Mouse (Mus musculus): ENCODE measurements around the gene Rab25. TPM values are rescaled to one million over a fixed set of nuclear protein-coding genes. Genes with fewer than 3 reads are reported as not detected.

Gene Rab25
- polyA plus RNA-seq, 1 experiment from 2014 or later = 22.1 TPM

DNA sequence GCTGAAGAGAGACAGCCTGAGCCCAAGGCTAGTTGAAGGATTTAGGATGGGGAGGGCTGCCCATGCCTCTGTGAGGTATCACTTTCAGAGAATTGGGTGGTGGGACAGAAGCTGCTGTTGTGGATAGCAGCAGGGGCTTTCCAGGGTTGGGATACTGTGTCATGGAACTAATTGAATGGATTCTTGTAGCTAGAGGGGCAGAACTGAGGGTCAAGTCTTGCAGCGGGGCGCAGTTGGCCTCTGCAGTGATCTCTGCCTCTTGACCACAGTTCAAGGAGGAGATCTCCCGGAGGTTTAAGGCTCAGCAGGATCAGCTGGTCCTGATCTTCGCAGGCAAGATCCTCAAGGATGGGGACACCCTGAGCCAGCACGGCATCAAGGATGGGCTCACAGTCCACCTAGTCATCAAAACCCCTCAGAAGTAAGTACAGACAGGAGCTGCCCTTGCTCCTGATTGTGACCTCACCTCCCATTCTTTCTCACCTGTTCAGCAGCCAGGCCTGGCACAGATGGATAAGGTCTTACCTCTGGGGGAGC lies 7.0 kb upstream of the Rab25 start:
- Histone ChIP-seq H3K27ac (ENCODE audit: low read depth) (no peak overlapping the region), H3K27me3 (ENCODE audit: insufficient read depth, low read length) (no peaks in the 10 kb centered on the region), H3K9ac (no peak overlapping the region), H3K9me3 (ENCODE audit: low read depth, low read length) (no peaks in the 10 kb centered on the region), H3K4me3 (ENCODE audit: low read depth, low read length) (peak overlapping the region; percentile 91; the same call in 1 of the 2 replicates), H3K4me2 (peak overlapping the region; percentile 92), H3K4me1 (ENCODE audit: insufficient read depth) (0 out of 2 replicates have a peak, but pooled peaks cover 7% of the 10 kb centered on the region), H3K36me3 (ENCODE audit: insufficient read depth) (peaks cover 48% of the 10 kb centered on the region)
- ATAC-seq (ENCODE audit: insufficient read depth) (no peak), DNase-seq (no peak)
- 85% methylated on average over 5 of the region's 5 CpGs for WGBS
- no peak for TF ChIP-seq CTCF (IDR thresholded peaks at IDR 0.05; ENCODE audit: low read depth)

DNA sequence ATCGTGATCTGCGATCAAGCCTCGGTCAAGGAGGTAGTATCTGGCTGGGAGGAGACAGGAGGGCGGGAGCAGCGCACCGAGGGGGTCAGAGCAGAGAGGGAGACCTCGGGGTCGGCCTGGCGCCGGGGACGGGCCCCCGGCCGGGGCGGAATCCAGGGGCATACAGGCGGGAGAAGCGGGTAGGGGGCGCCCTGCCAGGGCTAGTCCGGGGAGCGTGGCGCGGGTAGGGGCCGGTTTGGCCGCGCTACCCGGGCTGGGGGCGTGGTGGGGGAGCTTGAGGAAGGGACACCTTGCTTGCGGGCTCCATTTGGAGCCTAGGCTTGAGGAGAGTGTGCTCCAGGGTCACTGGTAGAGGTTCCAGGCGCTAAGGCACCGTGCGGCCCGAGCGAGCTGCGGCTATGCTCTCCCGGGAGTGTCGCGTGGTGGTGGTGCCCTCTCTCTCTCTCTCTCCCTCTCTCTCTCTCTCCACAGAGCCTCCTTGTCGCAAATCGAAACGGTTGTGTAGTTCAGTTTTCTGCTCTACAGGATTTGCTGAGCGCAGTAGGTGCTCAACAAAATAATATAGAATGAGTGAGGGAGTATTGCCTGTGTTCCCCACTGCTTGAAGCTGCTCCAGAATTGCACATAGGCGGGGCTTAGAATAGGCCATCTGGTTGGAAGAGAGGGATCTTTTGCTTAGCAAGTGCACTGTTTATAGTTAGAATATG lies 5.9 kb upstream of the Rab25 start:
- DNase-seq (peak; percentile 66), ATAC-seq (ENCODE audit: insufficient read depth) (peak; percentile 50)
- H3K27me3 ChIP-seq (ENCODE audit: insufficient read depth, low read length) = no peaks in the 10 kb centered on the region
- under 1% methylated on average over 41 of the region's 41 CpGs for WGBS
- H3K4me2 ChIP-seq = peak overlapping the region; percentile 92
- H3K4me1 ChIP-seq (ENCODE audit: insufficient read depth) = 0 out of 2 replicates have a peak, but pooled peaks cover 7% of the 10 kb centered on the region
- no peak for TF ChIP-seq CTCF (IDR thresholded peaks at IDR 0.05; ENCODE audit: low read depth)
- peaks cover 37% of the 10 kb centered on the region for H3K36me3 ChIP-seq (ENCODE audit: insufficient read depth)
- H3K4me3 ChIP-seq (ENCODE audit: low read depth, low read length) = peak overlapping the region; percentile 91
- H3K9ac ChIP-seq = peak overlapping the region; percentile 88
- H3K9me3 ChIP-seq (ENCODE audit: low read depth, low read length) = no peaks in the 10 kb centered on the region
- peak overlapping the region; percentile 99 for H3K27ac ChIP-seq (ENCODE audit: low read depth)

DNA sequence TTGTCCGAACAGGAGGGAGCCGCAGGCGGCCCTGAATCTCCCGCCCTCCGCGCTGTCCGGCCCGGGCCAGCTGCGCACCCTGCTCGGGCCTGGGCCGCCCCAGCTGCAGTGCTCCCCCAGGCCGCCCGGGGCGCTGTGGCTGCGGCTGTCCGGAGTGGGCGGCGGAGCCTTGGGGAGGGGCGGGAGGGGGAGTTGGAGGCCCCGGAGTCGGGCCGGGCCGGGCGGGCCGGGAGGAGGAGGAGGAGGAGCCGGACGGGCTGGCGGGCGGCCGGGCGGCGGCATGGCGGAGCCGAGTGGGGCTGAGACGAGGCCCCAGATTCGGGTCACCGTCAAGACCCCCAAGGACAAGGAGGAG lies 5.4 kb upstream of the Rab25 start, which contains the start of gene Ubqln4:
Ubqln4 (plus strand) TSS at position 234 of the 355 bp plus-strand sequence.
- peak within 1 kb of the TSS; percentile 88 for H3K9ac ChIP-seq
- DNase-seq (peak; percentile 93), ATAC-seq (ENCODE audit: insufficient read depth) (peak; percentile 92)
- peak within 1 kb of the TSS; percentile 91 for H3K4me3 ChIP-seq (ENCODE audit: low read depth, low read length)
- peak within 1 kb of the TSS; percentile 99 for H3K27ac ChIP-seq (ENCODE audit: low read depth)
- H3K27me3 ChIP-seq (ENCODE audit: insufficient read depth, low read length) = no peaks in the 10 kb centered on the region
- no peaks in the 10 kb centered on the region for H3K9me3 ChIP-seq (ENCODE audit: low read depth, low read length)
- peaks cover 32% of the 10 kb centered on the region for H3K36me3 ChIP-seq (ENCODE audit: insufficient read depth)
- peak; percentile 63 for TF ChIP-seq CTCF (IDR thresholded peaks at IDR 0.05; ENCODE audit: low read depth)
- WGBS = under 1% methylated on average over 30 of the region's 37 CpGs
- peak within 1 kb of the TSS; percentile 92 for H3K4me2 ChIP-seq
- 0 out of 2 replicates have a peak, but pooled peaks cover 7% of the 10 kb centered on the region for H3K4me1 ChIP-seq (ENCODE audit: insufficient read depth)

DNA sequence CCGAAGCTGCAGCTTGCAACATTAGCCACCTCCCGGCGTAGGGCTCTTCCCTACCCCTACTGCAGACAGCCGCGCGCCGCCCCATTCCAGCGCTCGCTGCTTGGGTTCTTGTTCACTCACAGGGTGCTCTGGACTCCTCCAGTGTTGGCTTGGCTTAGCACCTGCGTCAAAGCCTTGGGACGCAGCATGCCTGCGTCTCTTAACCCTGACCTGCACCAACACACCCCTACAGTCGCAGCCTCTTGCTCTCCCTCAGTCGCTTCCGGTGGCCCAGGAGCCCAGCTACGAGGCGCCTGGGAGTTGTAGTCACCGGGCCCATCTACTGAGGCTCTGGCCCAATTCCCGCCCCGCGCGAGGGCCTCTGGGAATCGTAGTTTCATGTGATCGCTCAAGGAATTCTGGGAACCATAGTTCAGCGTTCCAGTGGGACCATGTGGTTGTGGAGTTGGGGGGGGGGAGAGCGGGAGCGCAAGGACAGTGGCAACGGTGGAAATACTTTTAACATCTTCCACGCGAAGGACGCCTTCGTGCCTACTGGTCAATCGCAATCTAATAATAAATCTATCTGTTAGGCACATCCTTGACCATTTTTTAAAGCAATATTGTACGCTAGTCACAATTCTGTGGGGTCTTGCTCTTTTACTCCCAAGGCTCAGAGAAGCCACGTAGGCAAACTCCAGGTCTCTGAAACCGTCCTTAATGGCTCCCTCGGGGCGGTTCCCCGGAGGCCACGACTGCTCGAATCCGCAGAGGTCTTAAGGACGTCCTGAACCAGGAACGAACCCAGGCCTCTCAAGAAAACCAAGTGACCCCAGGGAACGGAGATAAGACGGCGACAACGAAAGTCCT lies 4.8 kb upstream of the Rab25 start, which contains the start of gene Lamtor2:
Lamtor2 (minus strand) TSS at position 399 of the 849 bp plus-strand sequence.
- Histone ChIP-seq H3K27me3 (ENCODE audit: insufficient read depth, low read length) (no peaks in the 10 kb centered on the region), H3K4me1 (ENCODE audit: insufficient read depth) (0 out of 2 replicates have a peak, but pooled peaks cover 7% of the 10 kb centered on the region), H3K4me3 (ENCODE audit: low read depth, low read length) (peak within 1 kb of the TSS; percentile 91), H3K9me3 (ENCODE audit: low read depth, low read length) (no peaks in the 10 kb centered on the region), H3K9ac (peak within 1 kb of the TSS; percentile 88), H3K4me2 (peak within 1 kb of the TSS; percentile 92), H3K27ac (ENCODE audit: low read depth) (peak within 1 kb of the TSS; percentile 99), H3K36me3 (ENCODE audit: insufficient read depth) (peaks cover 26% of the 10 kb centered on the region)
- no peak for TF ChIP-seq CTCF (IDR thresholded peaks at IDR 0.05; ENCODE audit: low read depth)
- ATAC-seq (ENCODE audit: insufficient read depth) = peak; percentile 91
- under 1% methylated on average over 48 of the region's 48 CpGs for WGBS
- peak; percentile 99 for DNase-seq

DNA sequence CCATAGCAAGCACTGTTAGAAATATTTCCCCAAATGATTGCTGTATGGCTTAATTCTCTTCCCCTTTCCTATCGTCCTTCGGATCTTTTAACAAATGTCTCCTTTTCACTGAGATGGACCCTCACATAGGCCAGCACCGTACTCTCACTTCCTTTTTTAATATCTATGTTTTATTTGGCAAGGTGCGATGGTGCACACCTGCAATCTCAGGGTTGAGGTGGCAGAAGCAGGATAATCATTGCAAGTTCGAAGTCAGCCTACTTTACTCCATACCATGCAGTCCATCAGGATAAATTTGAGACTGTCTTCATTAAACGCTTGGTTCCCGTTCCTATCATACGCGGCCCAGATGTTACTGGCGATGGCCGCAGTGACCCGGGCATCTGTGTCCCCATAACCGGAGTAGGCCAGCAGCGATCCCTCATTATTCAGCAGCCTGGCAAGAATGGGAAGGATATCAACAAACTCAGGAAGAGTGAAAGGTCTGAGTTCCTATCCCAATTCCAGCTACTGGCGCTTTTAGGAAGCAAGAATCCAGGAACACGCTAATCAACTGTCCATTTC lies 4.1 kb upstream of the Rab25 start:
- Histone ChIP-seq H3K4me2 (peak overlapping the region; percentile 92), H3K27me3 (ENCODE audit: insufficient read depth, low read length) (no peaks in the 10 kb centered on the region), H3K4me1 (ENCODE audit: insufficient read depth) (0 out of 2 replicates have a peak, but pooled peaks cover 7% of the 10 kb centered on the region), H3K36me3 (ENCODE audit: insufficient read depth) (peaks cover 19% of the 10 kb centered on the region), H3K4me3 (ENCODE audit: low read depth, low read length) (peak overlapping the region; percentile 91), H3K9me3 (ENCODE audit: low read depth, low read length) (no peaks in the 10 kb centered on the region), H3K9ac (peak overlapping the region; percentile 60), H3K27ac (ENCODE audit: low read depth) (peak overlapping the region; percentile 74)
- ATAC-seq (ENCODE audit: insufficient read depth) (no peak), DNase-seq (no peak)
- no peak for TF ChIP-seq CTCF (IDR thresholded peaks at IDR 0.05; ENCODE audit: low read depth)
- WGBS = 16% methylated on average over 16 of the region's 16 CpGs

DNA sequence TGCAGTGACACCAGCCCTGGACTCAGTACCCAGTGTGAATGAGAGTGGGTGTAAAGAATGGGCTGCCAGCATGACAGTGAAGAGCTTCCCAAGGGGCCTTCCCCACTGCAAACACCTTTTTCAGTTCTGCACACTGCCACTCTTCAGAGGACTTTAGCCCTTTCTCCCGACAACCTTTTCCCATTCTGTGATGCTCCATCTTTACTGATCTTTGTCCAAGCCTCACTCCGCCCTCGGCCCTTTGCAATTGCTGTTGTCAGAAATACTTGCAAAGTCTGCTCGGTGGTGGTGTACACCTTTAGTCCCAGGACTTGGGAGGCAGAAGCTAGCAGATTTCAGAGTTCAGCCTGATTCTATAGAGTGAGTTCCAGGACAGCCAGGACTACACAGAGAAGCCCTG lies 3.5 kb upstream of the Rab25 start:
- ATAC-seq (ENCODE audit: insufficient read depth) (no peak), DNase-seq (no peak)
- H3K9me3 ChIP-seq (ENCODE audit: low read depth, low read length) = no peaks in the 10 kb centered on the region
- H3K36me3 ChIP-seq (ENCODE audit: insufficient read depth) = peaks cover 13% of the 10 kb centered on the region
- H3K4me2 ChIP-seq = peak overlapping the region; percentile 92
- WGBS = 81% methylated on average over 4 of the region's 4 CpGs
- H3K4me1 ChIP-seq (ENCODE audit: insufficient read depth) = 0 out of 2 replicates have a peak, but pooled peaks cover 7% of the 10 kb centered on the region
- H3K27me3 ChIP-seq (ENCODE audit: insufficient read depth, low read length) = no peaks in the 10 kb centered on the region
- H3K9ac ChIP-seq = no peak overlapping the region
- no peak for TF ChIP-seq CTCF (IDR thresholded peaks at IDR 0.05; ENCODE audit: low read depth)
- peak overlapping the region; percentile 91; the same call in 1 of the 2 replicates for H3K4me3 ChIP-seq (ENCODE audit: low read depth, low read length)
- no peak overlapping the region for H3K27ac ChIP-seq (ENCODE audit: low read depth)

Measured in lung, embryonic 14.5 days (tissue).